Mouse (Mus musculus) lung, postnatal 36 days (tissue): ENCODE data around the gene 9330161L09Rik.

ENCODE experiments used
- DNase-seq: peaks from one replicate; pipeline ENCODE4 v3.0.0; 2022; ENCODE audit warnings: mixed read lengths

9330161L09Rik gene

GRCm38 (mm10) chr12:103388505-103389347 is 18.9 kb downstream of the 9330161L09Rik start, which contains the start of gene Otub2:
Gene Otub2, plus strand, starts transcription at chr12:103388682.
- peak; percentile 99 for DNase-seq

- DNase-seq = no peak
Measured at GRCm38 (mm10) chr12:103380226-103380625, 27.4 kb downstream of the 9330161L09Rik start.

- no peak for DNase-seq
Measured at GRCm38 (mm10) chr12:103376774-103377173, 30.8 kb downstream of the 9330161L09Rik start.

GRCm38 (mm10) chr12:103376124-103376523 is 31.5 kb downstream of the 9330161L09Rik start:
- no peak for DNase-seq

- DNase-seq = no peak
Measured at GRCm38 (mm10) chr12:103373530-103374236, 33.9 kb downstream of the 9330161L09Rik start.

- peak; percentile 75 for DNase-seq
Measured at GRCm38 (mm10) chr12:103371711-103372110, 35.9 kb downstream of the 9330161L09Rik start.

GRCm38 (mm10) chr12:103370861-103371260 is 36.8 kb downstream of the 9330161L09Rik start:
- no peak for DNase-seq

GRCm38 (mm10) chr12:103368777-103369176 is 38.8 kb downstream of the 9330161L09Rik start:
- no peak for DNase-seq

GRCm38 (mm10) chr12:103368326-103368669 is 39.3 kb downstream of the 9330161L09Rik start:
- DNase-seq = no peak

GRCm38 (mm10) chr12:103367620-103368325 is 39.8 kb downstream of the 9330161L09Rik start:
- peak; percentile 82 for DNase-seq

GRCm38 (mm10) chr12:103367171-103367570 is 40.4 kb downstream of the 9330161L09Rik start:
- DNase-seq = no peak

- no peak for DNase-seq
Measured at GRCm38 (mm10) chr12:103362336-103362735, 45.3 kb downstream of the 9330161L09Rik start.

- no peak for DNase-seq
Measured at GRCm38 (mm10) chr12:103361539-103362307, 45.9 kb downstream of the 9330161L09Rik start.

- no peak for DNase-seq
Measured at GRCm38 (mm10) chr12:103360812-103361211, 46.8 kb downstream of the 9330161L09Rik start.

GRCm38 (mm10) chr12:103358951-103359801 is 48.4 kb downstream of the 9330161L09Rik start:
- DNase-seq = no peak

GRCm38 (mm10) chr12:103358216-103358615 is 49.4 kb downstream of the 9330161L09Rik start:
- DNase-seq = no peak
